Mouse (Mus musculus) MEL (cell line): ENCODE measurements at regions not wholly inside any gene's neighbourhood (a gene's known extent, or its start where the extent isn't known, plus 50 kb on each side); places are given as distances from the start of the nearest gene placed in this dataset.

ENCODE experiments used
- DNase-seq: peaks from one replicate; pipeline ENCODE4 v3.0.0; 2011; ENCODE audit warnings: low read depth, low spot score
- H3K27ac ChIP-seq: 2 replicates; pipeline ENCODE4 v1.5.1; 2012; ENCODE audit warnings: low read depth, mild to moderate bottlenecking, control low read depth, low read length, moderate library complexity; ENCODE audit not compliant: control insufficient read depth
- H3K27me3 ChIP-seq, 2 experiments: fragments of 150-350 bp in 1 of 2; sonication (generic) in 1 of 2; 2 replicates each; pipeline ENCODE4 v1.6.1; 2012; ENCODE audit warnings: low read length in 2 of 2, mild to moderate bottlenecking in 2 of 2, improper control_type of control experiment in 1 of 2, moderate library complexity in 1 of 2; ENCODE audit not compliant: insufficient read depth in 2 of 2, control insufficient read depth in 1 of 2
- H3K36me3 ChIP-seq, 2 experiments: 2 replicates each; pipeline ENCODE4 v1.6.1; 2012 to 2014; ENCODE audit warnings: low read length in 2 of 2, improper control_type of control experiment in 1 of 2, inconsistent platforms in 1 of 2, mild to moderate bottlenecking in 1 of 2; ENCODE audit not compliant: insufficient read depth in 2 of 2, control insufficient read depth in 1 of 2
- H3K4me1 ChIP-seq, 2 experiments: fragments of 150-350 bp in 1 of 2; sonication (generic) in 1 of 2; 2 replicates each; pipeline ENCODE4 v1.6.1; 2012; ENCODE audit warnings: low read length in 2 of 2, improper control_type of control experiment in 1 of 2, mild to moderate bottlenecking in 1 of 2; ENCODE audit not compliant: insufficient read depth in 2 of 2, control insufficient read depth in 1 of 2
- H3K4me3 ChIP-seq, 2 experiments: fragments of 150-350 bp in 1 of 2; sonication (generic) in 1 of 2; 2 replicates each; pipeline ENCODE4 v1.5.1; 2012; ENCODE audit warnings: low read depth in 2 of 2, low read length in 2 of 2, mild to moderate bottlenecking in 2 of 2, moderate library complexity in 2 of 2, control low read depth in 1 of 2, improper control_type of control experiment in 1 of 2; ENCODE audit not compliant: control insufficient read depth in 1 of 2, insufficient read depth in 1 of 2
- H3K79me2 ChIP-seq: 2 replicates; pipeline ENCODE4 v1.6.1; 2012; ENCODE audit warnings: mild to moderate bottlenecking, low read length, moderate library complexity; ENCODE audit not compliant: control insufficient read depth, poor library complexity, insufficient read depth
- H3K9ac ChIP-seq: 2 replicates; pipeline ENCODE4 v1.6.1; 2012; ENCODE audit warnings: low read depth, mild to moderate bottlenecking, control low read depth, low read length, moderate library complexity; ENCODE audit not compliant: control insufficient read depth, poor library complexity, severe bottlenecking
- H3K9me3 ChIP-seq: fragments of 150-350 bp; sonication (generic); replicated peaks from 2 replicates; pipeline ENCODE4 v1.6.1; 2012; ENCODE audit warnings: mild to moderate bottlenecking, low read length, improper control_type of control experiment, moderate library complexity; ENCODE audit not compliant: insufficient read depth
- CHD1 ChIP-seq: IDR thresholded peaks from 2 replicates; pipeline ENCODE4 v1.6.1; 2012; ENCODE audit warnings: low read depth, mild to moderate bottlenecking, inconsistent platforms, low read length, improper control_type of control experiment
- CHD2 ChIP-seq: IDR thresholded peaks from 2 replicates; pipeline ENCODE4 v1.6.1; 2011; ENCODE audit warnings: low read length, improper control_type of control experiment
- EP300 ChIP-seq, 2 experiments: IDR thresholded peaks; 2 replicates each; pipeline ENCODE4 v1.6.1; 2011; ENCODE audit warnings: improper control_type of control experiment in 2 of 2, low read length in 2 of 2, low read depth in 1 of 2, mild to moderate bottlenecking in 1 of 2
- GABPA ChIP-seq: IDR thresholded peaks from 2 replicates; pipeline ENCODE4 v1.6.1; 2012; ENCODE audit warnings: low read depth, mild to moderate bottlenecking, inconsistent platforms, low read length, improper control_type of control experiment, moderate library complexity
- MAFK ChIP-seq: IDR thresholded peaks from 2 replicates; pipeline ENCODE4 v1.6.1; 2011; ENCODE audit warnings: low read depth, mild to moderate bottlenecking, low read length, improper control_type of control experiment, borderline replicate concordance
- MAZ ChIP-seq: IDR thresholded peaks from 2 replicates; pipeline ENCODE4 v1.6.1; 2012; ENCODE audit warnings: low read depth, mild to moderate bottlenecking, inconsistent platforms, low read length, improper control_type of control experiment
- MXI1 ChIP-seq: IDR thresholded peaks from 2 replicates; pipeline ENCODE4 v1.6.1; 2011; ENCODE audit warnings: mild to moderate bottlenecking, low read depth, low read length, improper control_type of control experiment
- MYB ChIP-seq: IDR thresholded peaks from 2 replicates; pipeline ENCODE4 v1.6.1; 2011; ENCODE audit warnings: mild to moderate bottlenecking, low read depth, low read length, improper control_type of control experiment
- MYC ChIP-seq: IDR thresholded peaks from 2 replicates; pipeline ENCODE4 v1.6.1; 2011; ENCODE audit warnings: low read depth, mild to moderate bottlenecking, low read length, improper control_type of control experiment, moderate library complexity
- NELFE ChIP-seq: IDR thresholded peaks from 2 replicates; pipeline ENCODE4 v1.6.1; 2011; ENCODE audit warnings: low read depth, low read length, improper control_type of control experiment
- POLR2A ChIP-seq, 2 experiments: IDR thresholded peaks; 2 replicates each; pipeline ENCODE4 v1.6.1; 2011 to 2012; ENCODE audit warnings: low read length in 2 of 2, mild to moderate bottlenecking in 2 of 2, control low read depth in 1 of 2, improper control_type of control experiment in 1 of 2, low read depth in 1 of 2, moderate library complexity in 1 of 2; ENCODE audit not compliant: control insufficient read depth in 1 of 2, insufficient read depth in 1 of 2, poor library complexity in 1 of 2
- POLR2AphosphoS2 ChIP-seq: IDR thresholded peaks from 2 replicates; pipeline ENCODE4 v1.6.1; 2011; ENCODE audit warnings: low read length, improper control_type of control experiment
- POLR2AphosphoS5 ChIP-seq: IDR thresholded peaks from 2 replicates; pipeline ENCODE4 v1.6.1; 2012; ENCODE audit warnings: low read depth, borderline replicate concordance, mild to moderate bottlenecking, inconsistent platforms, low read length, moderate library complexity, mixed read lengths
- RCOR1 ChIP-seq: IDR thresholded peaks from 2 replicates; pipeline ENCODE4 v1.6.1; 2012; ENCODE audit warnings: low read depth, mild to moderate bottlenecking, inconsistent platforms, low read length, improper control_type of control experiment
- SIN3A ChIP-seq: IDR thresholded peaks from 2 replicates; pipeline ENCODE4 v1.6.1; 2012; ENCODE audit warnings: low read length, improper control_type of control experiment, inconsistent platforms
- SMC3 ChIP-seq: IDR thresholded peaks from 2 replicates; pipeline ENCODE4 v1.6.1; 2011; ENCODE audit warnings: low read depth, low read length, improper control_type of control experiment
- USF1 ChIP-seq: IDR thresholded peaks from 2 replicates; pipeline ENCODE4 v1.6.1; 2014; ENCODE audit warnings: low read depth, mild to moderate bottlenecking, inconsistent platforms, low read length, improper control_type of control experiment, moderate library complexity
- USF2 ChIP-seq, 2 experiments: IDR thresholded peaks; 2 replicates each; pipeline ENCODE4 v1.6.1; 2011 to 2012; ENCODE audit warnings: improper control_type of control experiment in 2 of 2, low read length in 2 of 2, borderline replicate concordance in 1 of 2, inconsistent platforms in 1 of 2, low read depth in 1 of 2, mild to moderate bottlenecking in 1 of 2; ENCODE audit not compliant: insufficient read depth in 1 of 2
- ZKSCAN1 ChIP-seq: IDR thresholded peaks from 2 replicates; pipeline ENCODE4 v1.6.1; 2012; ENCODE audit warnings: low read depth, mild to moderate bottlenecking, inconsistent platforms, low read length, improper control_type of control experiment, moderate library complexity
- ZNF384 ChIP-seq: IDR thresholded peaks from 2 replicates; pipeline ENCODE4 v1.6.1; 2012; ENCODE audit warnings: low read depth, mild to moderate bottlenecking, inconsistent platforms, low read length, improper control_type of control experiment

DNA sequence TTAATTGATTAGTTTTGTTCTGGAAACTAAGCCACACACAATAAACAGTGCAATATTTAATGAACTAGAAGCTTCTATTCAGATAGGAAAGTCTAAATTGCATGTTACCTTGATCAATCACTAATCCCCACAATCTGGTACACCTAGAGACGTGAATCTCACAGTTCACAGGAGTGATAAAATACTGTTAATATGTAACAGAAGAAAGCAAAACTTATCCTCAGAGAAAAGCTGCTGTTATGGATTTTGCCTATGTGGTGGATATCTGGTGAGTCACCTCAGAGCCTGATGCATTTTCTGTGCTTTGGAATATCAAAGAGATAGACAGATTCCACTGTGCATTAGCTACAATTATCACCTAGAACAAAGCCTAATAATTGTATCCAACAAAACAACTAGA lies 861.5 kb upstream of the Cited2 start:
- DNase-seq = no peak
- Histone ChIP-seq H3K4me3 (no peak overlapping the region), H3K9me3 (no peaks in the 10 kb centered on the region), H3K79me2 (no peaks in the 10 kb centered on the region)
- TF ChIP-seq CHD1 (no peak), MXI1 (no peak), POLR2A (IDR thresholded peaks at IDR 0.05; ENCODE audit: control insufficient read depth in 1 of 2, insufficient read depth in 1 of 2, low read depth in 1 of 2, low read length in 2 of 2, poor library complexity in 1 of 2) (no peak), ZNF384 (no peak), POLR2AphosphoS5 (no peak), MAZ (no peak), CHD2 (no peak), SMC3 (no peak), MYC (no peak), MYB (no peak), EP300 (IDR thresholded peaks at IDR 0.05; ENCODE audit: low read depth in 1 of 2, low read length in 2 of 2) (no peak), MAFK (no peak), POLR2AphosphoS2 (no peak), USF1 (no peak), RCOR1 (no peak), ZKSCAN1 (no peak), SIN3A (no peak)
- TF ChIP-seq, all 39 proteins: peak for 0
- Histone ChIP-seq H3K9ac (no peak overlapping the region), H3K4me1 (no peaks in the 10 kb centered on the region), H3K27ac (no peak overlapping the region), H3K36me3 (no peaks in the 10 kb centered on the region), H3K27me3 (no peaks in the 10 kb centered on the region)

DNA sequence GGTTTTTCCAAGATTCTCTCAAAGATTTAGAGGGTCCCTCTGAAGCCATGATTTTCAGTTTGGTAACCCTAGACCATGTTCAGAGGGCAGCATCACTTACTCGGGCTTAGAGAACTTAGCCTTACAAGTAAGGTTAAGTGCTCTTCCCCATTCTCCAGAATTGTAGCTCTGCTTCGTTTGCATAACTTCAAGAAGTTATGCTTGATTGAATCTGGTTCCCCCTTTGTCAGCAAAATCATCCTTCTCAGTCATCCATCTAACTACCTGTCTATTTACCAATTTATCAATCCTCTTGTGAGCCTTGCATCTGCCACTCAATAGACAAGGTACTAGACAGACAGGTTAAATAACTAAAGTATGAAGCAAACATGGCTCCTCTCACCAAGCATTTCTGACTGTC lies 856.1 kb upstream of the Cited2 start:
- Histone ChIP-seq H3K4me3 (no peak overlapping the region), H3K27me3 (no peaks in the 10 kb centered on the region), H3K36me3 (no peaks in the 10 kb centered on the region), H3K9me3 (no peaks in the 10 kb centered on the region), H3K4me1 (no peaks in the 10 kb centered on the region), H3K27ac (no peak overlapping the region), H3K9ac (no peak overlapping the region), H3K79me2 (no peaks in the 10 kb centered on the region)
- no peak for DNase-seq
- TF ChIP-seq SIN3A = no peak
- TF ChIP-seq ZNF384 = no peak
- no peak for TF ChIP-seq POLR2AphosphoS5
- no peak for TF ChIP-seq GABPA
- no peak for TF ChIP-seq NELFE
- TF ChIP-seq CHD2 = no peak
- no peak for TF ChIP-seq USF1
- no peak for TF ChIP-seq MXI1
- TF ChIP-seq MYB = no peak
- no peak for TF ChIP-seq MYC
- no peak for TF ChIP-seq USF2 (IDR thresholded peaks at IDR 0.05; ENCODE audit: borderline replicate concordance in 1 of 2, insufficient read depth in 1 of 2, low read depth in 1 of 2, low read length in 2 of 2)
- no peak for TF ChIP-seq RCOR1
